12 mouse cellular contexts compared by ENCODE assay signal in the genomic region with DNA sequence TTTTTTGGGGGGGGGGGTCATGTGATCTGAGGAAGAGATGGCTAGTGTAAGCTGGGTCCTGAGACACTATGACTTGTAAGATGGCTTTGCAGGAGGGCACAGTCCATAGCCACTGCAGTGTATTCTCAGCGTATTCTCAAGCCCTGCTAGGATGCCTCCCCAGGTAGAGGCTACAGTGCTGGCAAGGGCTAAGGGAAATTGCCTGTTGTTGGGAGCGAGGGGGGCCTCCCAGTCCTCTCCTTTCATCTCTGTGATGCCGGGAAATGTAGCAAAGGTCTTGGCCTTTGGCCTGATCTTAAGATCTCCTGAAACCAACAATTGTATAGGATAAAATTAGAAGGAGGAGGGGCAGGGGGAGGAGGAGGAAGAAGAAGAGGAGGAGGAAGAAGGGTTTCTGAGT.
"Had no signal": no experiment of that assay in that cellular context is flagged by ENCODE, and none has a peak within 500 bp of the region (broad histone marks: within the 10 kb centered on the region; RNA-seq: fewer than 3 reads in every experiment).

No protein-coding gene starts in this region.

- H3K9me3 ChIP-seq: limb, embryonic 12.5 days; liver, embryonic 15.5 days; midbrain, embryonic 13.5 days; stomach, embryonic 15.5 days had no signal

- H3K4me2 ChIP-seq: limb, embryonic 12.5 days; liver, embryonic 11.5 days; liver, embryonic 15.5 days; midbrain, embryonic 13.5 days; stomach, embryonic 15.5 days had no signal

- H3K4me3 ChIP-seq: limb, embryonic 12.5 days; liver, embryonic 15.5 days; midbrain, embryonic 13.5 days; stomach, embryonic 15.5 days had no signal

- H3K27me3 ChIP-seq: limb, embryonic 12.5 days; liver, embryonic 15.5 days; stomach, embryonic 15.5 days had no signal

- DNase-seq: kidney, postnatal 4 days; lung, adult 2 months; lung, postnatal 36 days; right cerebral cortex, postnatal 14 days; thymus, adult 2 months; thymus, postnatal 25 days had no signal

- H3K9ac ChIP-seq: limb, embryonic 12.5 days; liver, embryonic 15.5 days; midbrain, embryonic 13.5 days; stomach, embryonic 15.5 days had no signal

- ATAC-seq: midbrain, embryonic 13.5 days had no signal

- H3K27ac ChIP-seq: kidney, postnatal 0 days; limb, embryonic 12.5 days; liver, embryonic 15.5 days; midbrain, embryonic 13.5 days; stomach, embryonic 15.5 days had no signal

- H3K4me1 ChIP-seq: liver, embryonic 15.5 days; midbrain, embryonic 13.5 days had no signal

- H3K36me3 ChIP-seq: limb, embryonic 12.5 days; liver, embryonic 15.5 days; midbrain, embryonic 13.5 days; stomach, embryonic 15.5 days had no signal
